Mouse (Mus musculus) midbrain, postnatal 0 days (tissue): ENCODE data around the gene Gstm3. TPM values are rescaled to one million over a fixed set of nuclear protein-coding genes. Genes with fewer than 3 reads are reported as not detected.

Source experiments
- ATAC-seq: fragments of 200-750 bp; cut with Nextera tagmentation; 2 replicates; pipeline ENCODE4 v1.8.0; 2017; ENCODE audit warnings: moderate number of reproducible peaks, mild to moderate bottlenecking, moderate TSS enrichment, moderate library complexity; ENCODE audit not compliant: low FRiP score
- DNase-seq: peaks from one replicate; pipeline ENCODE4 v3.0.0-alpha.2; 2015; ENCODE audit warnings: low spot score
- H3K27ac ChIP-seq: fragments of 300-500 bp; sonication (generic); 2 replicates; pipeline ENCODE4 v1.5.1; 2014; ENCODE audit warnings: low read depth, mild to moderate bottlenecking, low read length, mixed read lengths
- H3K27me3 ChIP-seq: fragments of 300-500 bp; sonication (generic); 2 replicates; pipeline ENCODE4 v1.6.1; 2014; ENCODE audit warnings: low read length, control low read depth, mixed read lengths; ENCODE audit not compliant: insufficient read depth
- H3K36me3 ChIP-seq: fragments of 300-500 bp; sonication (generic); 2 replicates; pipeline ENCODE4 v1.6.1; 2014; ENCODE audit warnings: low read length, control low read depth, mixed read lengths; ENCODE audit not compliant: insufficient read depth
- H3K4me1 ChIP-seq: fragments of 300-500 bp; sonication (generic); 2 replicates; pipeline ENCODE4 v1.6.1; 2014; ENCODE audit warnings: mild to moderate bottlenecking, control low read depth, antibody characterized with exemption, low read length, mixed read lengths; ENCODE audit not compliant: insufficient read depth
- H3K4me2 ChIP-seq: fragments of 300-500 bp; sonication (generic); 2 replicates; pipeline ENCODE4 v1.6.1; 2014; ENCODE audit warnings: low read depth, mild to moderate bottlenecking, low read length, mixed read lengths; ENCODE audit not compliant: poor library complexity, severe bottlenecking
- H3K4me3 ChIP-seq: fragments of 300-500 bp; sonication (generic); 2 replicates; pipeline ENCODE4 v1.5.1; 2014; ENCODE audit warnings: low read depth, mild to moderate bottlenecking, low read length, moderate library complexity
- H3K9ac ChIP-seq: fragments of 300-500 bp; sonication (generic); replicated peaks from 2 replicates; pipeline ENCODE4 v1.6.1; 2014; ENCODE audit warnings: mild to moderate bottlenecking, low read length, moderate library complexity, mixed read lengths; ENCODE audit not compliant: poor library complexity, severe bottlenecking
- H3K9me3 ChIP-seq: fragments of 300-500 bp; sonication (generic); 2 replicates; pipeline ENCODE4 v1.6.1; 2016; ENCODE audit warnings: low read length, control low read depth
- CTCF ChIP-seq: IDR thresholded peaks from 2 replicates; pipeline ENCODE4 v1.5.1; 2016; ENCODE audit warnings: antibody characterized with exemption, mild to moderate bottlenecking
- WGBS: fragments of 180-500 bp; shearing (Covaris S2); extraction: QIAGEN DNeasy Blood & Tissue Kit; methylation state at CpG from one replicate; pipeline ENCODE4 v1.1.7; 2014; 5-methylcytosine and 5-hydroxymethylcytosine counted together
- polyA plus RNA-seq: library from polyadenylated mRNA; unstranded; fragments of >200 nt; fragmentation: Nextera tagmentation; extraction: Ambion mirVana; gene quantifications from 2 replicates; pipeline ENCODE4 v1.2.1, GENCODE M21; 2015
- total RNA-seq: library from RNA; depleted of rRNA; stranded (reverse); fragments of >200 nt; gene quantifications from 2 replicates; pipeline ENCODE4 v1.2.3, GENCODE M21; 2014

Gstm3 gene
- total and polyA plus RNA-seq, 2 experiments from 2014 or later: not detected

DNA sequence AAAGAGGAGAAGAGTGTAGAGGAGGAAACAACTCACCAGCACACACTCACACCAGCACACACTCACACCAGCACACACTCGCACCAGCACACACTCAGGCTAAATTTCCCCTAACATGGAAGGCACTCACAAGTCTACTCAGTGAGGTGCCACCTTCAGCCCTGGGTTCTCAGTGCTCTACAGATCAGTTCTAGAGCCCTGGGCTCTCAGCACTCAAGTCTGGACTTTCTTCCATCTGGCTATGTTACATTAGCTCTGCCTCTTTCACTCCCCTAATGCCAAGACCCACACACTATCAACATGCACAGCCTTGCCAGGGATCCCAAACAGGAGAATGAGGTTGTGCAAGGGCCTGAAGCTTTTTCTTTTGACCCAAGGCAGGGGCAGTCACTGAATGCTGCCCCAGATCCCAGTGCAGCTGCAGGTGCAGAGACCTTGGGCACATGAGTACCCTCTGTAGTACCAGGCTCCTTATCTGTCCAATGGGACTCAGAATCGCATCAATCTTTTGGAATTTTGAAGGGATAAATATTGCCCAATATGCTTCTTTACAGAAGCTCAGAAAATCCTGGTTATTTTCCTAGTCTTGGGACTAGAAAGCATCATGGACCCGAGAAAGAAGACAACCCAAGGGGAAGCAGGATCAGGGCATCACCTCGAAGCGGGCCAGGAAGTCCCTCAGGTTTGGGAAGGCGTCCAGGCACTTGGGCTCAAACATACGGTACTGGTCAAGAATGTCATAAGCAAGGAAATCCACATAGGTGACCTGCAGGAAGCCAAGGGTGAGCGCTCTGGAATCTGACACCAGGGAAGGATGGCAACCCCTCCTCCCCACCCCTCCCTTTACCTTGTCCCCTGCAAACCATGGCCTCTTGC, 45.3 kb upstream of the Gstm3 start:
- no peak for ATAC-seq
- 90% methylated on average over 7 of the region's 8 CpGs for WGBS
- no peak overlapping the region for H3K27ac ChIP-seq
- H3K36me3 ChIP-seq: no peaks in the 10 kb centered on the region
- H3K9ac ChIP-seq: no peak overlapping the region
- DNase-seq: no peak
- no peak for TF ChIP-seq CTCF
- H3K27me3 ChIP-seq: no peaks in the 10 kb centered on the region
- H3K4me1 ChIP-seq: no peaks in the 10 kb centered on the region; the same call in 1 of the 2 replicates
- H3K4me2 ChIP-seq: no peak overlapping the region
- H3K9me3 ChIP-seq: no peaks in the 10 kb centered on the region
- no peak overlapping the region for H3K4me3 ChIP-seq

DNA sequence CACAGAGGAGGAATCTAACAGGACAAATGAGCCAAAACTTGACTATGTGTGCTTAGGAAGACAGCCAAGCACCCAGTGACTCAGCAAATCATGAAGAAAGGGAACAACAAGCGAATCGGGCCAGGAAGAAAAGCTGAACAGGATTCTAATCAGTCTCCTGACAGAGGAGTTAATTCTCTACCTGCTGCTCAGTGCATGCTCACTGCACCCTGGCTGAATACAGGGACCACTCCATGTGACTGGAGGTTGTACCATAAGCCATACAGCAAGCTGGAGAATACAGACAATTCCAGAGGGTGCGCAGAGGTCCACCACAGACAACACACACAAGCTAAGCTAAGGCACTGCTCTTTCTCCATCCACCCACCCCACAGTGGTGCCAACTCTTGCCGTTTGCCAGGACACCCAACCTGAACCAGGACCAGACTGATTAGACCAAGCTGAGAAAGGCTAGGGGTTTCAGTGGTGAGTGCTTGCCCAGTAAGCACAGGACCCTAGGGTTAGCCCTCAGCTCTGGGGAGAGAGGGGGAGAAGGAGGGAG, 44.3 kb upstream of the Gstm3 start:
- Histone ChIP-seq H3K4me3 (no peak overlapping the region), H3K4me1 (no peaks in the 10 kb centered on the region; the same call in 1 of the 2 replicates), H3K9me3 (no peaks in the 10 kb centered on the region), H3K4me2 (no peak overlapping the region), H3K9ac (no peak overlapping the region), H3K36me3 (no peaks in the 10 kb centered on the region), H3K27ac (no peak overlapping the region), H3K27me3 (no peaks in the 10 kb centered on the region)
- ATAC-seq (no peak), DNase-seq (peak; percentile 55)
- TF ChIP-seq CTCF: no peak
- WGBS: 71% methylated on average over 4 of the region's 4 CpGs

DNA sequence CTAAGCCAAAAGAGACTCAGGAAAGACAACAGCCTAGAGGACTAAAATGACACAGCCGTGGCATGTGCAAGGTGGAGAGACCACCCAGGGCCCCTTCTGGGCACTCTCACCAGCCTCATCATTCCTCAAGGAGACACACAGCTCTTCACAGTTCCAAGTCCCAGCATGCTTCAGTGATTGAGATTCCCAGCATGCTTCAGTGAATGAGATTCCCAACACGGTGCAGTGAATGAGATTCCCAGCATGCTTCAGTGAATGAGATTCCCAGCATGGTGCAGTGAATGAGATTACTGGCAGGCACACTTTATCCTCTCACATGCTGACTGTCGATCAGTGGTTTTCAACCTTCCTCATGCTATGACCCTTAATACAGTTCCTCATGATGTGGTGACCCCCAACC, 42.5 kb upstream of the Gstm3 start:
- DNase-seq (peak; percentile 74), ATAC-seq (0 out of 2 replicates have a peak, but pooled peaks have one; percentile 28)
- Histone ChIP-seq H3K9me3 (no peaks in the 10 kb centered on the region), H3K9ac (no peak overlapping the region), H3K27ac (no peak overlapping the region), H3K4me1 (no peaks in the 10 kb centered on the region; the same call in 1 of the 2 replicates), H3K4me2 (no peak overlapping the region), H3K36me3 (no peaks in the 10 kb centered on the region), H3K4me3 (no peak overlapping the region), H3K27me3 (no peaks in the 10 kb centered on the region)
- WGBS: 15% methylated on average over 3 of the region's 3 CpGs
- TF ChIP-seq CTCF: no peak

DNA sequence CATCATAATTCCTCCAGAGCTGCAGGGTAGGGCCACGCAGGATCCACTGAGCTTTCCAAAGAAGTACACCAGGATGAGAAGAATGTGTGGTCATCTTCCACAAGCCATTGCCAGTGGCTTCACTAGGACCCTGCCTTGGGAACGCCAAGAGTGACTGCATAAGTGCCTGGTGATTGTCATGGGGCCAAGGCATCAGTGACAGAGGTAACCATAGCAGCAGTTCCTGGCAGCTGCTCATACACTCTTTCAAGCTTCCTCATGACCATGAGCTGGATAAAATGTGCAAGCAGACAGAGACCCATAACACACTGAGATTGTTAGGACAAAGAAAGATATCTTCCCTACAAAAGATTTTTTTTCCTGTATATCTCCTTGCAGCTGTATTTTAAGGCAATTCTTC, 41.2 kb upstream of the Gstm3 start:
- Histone ChIP-seq H3K9ac (no peak overlapping the region), H3K9me3 (no peaks in the 10 kb centered on the region), H3K27me3 (no peaks in the 10 kb centered on the region), H3K4me1 (no peaks in the 10 kb centered on the region), H3K36me3 (no peaks in the 10 kb centered on the region), H3K4me2 (no peak overlapping the region), H3K4me3 (no peak overlapping the region), H3K27ac (no peak overlapping the region)
- ATAC-seq (peak; percentile 58; the same call in 1 of the 2 replicates), DNase-seq (peak; percentile 86)
- TF ChIP-seq CTCF: no peak
- WGBS: 56% methylated on average over 2 of the region's 2 CpGs

DNA sequence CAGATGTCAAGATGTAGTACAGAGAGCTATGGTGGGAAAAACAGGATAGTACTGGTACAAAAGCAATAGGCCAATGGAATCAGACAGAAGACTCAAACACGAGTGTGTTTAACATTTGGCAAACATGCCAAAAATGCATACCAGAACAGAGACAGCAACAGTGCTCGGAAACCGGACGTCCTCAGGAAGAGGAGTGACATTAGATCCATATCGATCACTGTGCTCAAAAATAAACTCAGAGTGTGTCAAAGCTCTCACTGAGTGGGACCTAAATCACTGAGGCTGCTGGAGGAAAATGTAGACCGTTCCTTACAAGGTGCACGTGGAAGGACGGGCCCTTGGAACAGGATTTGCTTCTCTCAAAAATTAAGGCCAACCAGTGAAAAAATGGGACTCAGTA, 32.9 kb upstream of the Gstm3 start:
- H3K36me3 ChIP-seq: no peaks in the 10 kb centered on the region
- H3K9me3 ChIP-seq: no peaks in the 10 kb centered on the region
- no peak overlapping the region for H3K27ac ChIP-seq
- ATAC-seq (no peak), DNase-seq (no peak)
- WGBS: 87% methylated on average over 8 of the region's 8 CpGs
- no peaks in the 10 kb centered on the region for H3K27me3 ChIP-seq
- H3K9ac ChIP-seq: no peak overlapping the region
- no peak overlapping the region for H3K4me2 ChIP-seq
- no peaks in the 10 kb centered on the region for H3K4me1 ChIP-seq
- no peak overlapping the region for H3K4me3 ChIP-seq
- TF ChIP-seq CTCF: no peak

DNA sequence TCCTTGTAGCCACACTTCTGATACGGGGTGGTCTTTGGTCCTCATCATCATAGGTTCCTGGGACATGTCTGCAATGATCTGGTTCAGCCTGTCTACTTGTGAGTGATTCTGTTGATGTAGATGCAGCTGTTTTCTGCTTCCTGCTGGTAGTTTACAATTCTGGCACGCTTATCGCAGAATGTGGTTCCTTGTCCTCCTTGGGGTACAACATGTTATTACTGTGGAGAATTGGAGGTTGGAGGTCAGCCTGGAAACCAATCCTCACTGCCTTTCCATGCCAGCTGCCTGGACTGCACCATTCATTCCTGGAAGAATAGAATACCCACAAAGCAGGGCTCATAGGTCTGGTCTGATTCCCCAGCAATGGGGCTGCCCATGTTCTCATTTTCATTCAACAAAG, 30.4 kb upstream of the Gstm3 start:
- 84% methylated on average over 3 of the region's 3 CpGs for WGBS
- TF ChIP-seq CTCF: no peak
- H3K4me3 ChIP-seq: no peak overlapping the region
- no peaks in the 10 kb centered on the region for H3K9me3 ChIP-seq
- H3K4me1 ChIP-seq: no peaks in the 10 kb centered on the region
- no peak for ATAC-seq
- H3K27me3 ChIP-seq: no peaks in the 10 kb centered on the region
- no peak overlapping the region for H3K4me2 ChIP-seq
- no peak overlapping the region for H3K9ac ChIP-seq
- no peak for DNase-seq
- H3K36me3 ChIP-seq: no peaks in the 10 kb centered on the region
- no peak overlapping the region for H3K27ac ChIP-seq
